Mouse (Mus musculus) limb, embryonic 13.5 days (tissue): Measurements from ENCODE around the gene Brk1. TPM values are rescaled to one million over a fixed set of nuclear protein-coding genes. Genes with fewer than 3 reads are reported as not detected.

Experiments
- ATAC-seq: fragments of 200-750 bp; cut with Nextera tagmentation; 2 replicates; pipeline ENCODE4 v1.8.0; 2017; ENCODE audit warnings: low read depth, moderate number of reproducible peaks, moderate TSS enrichment; ENCODE audit not compliant: low FRiP score
- H3K27ac ChIP-seq: fragments of 300-500 bp; sonication (generic); 2 replicates; pipeline ENCODE4 v1.5.1; 2015; ENCODE audit warnings: inconsistent platforms, mild to moderate bottlenecking, moderate library complexity
- H3K27me3 ChIP-seq: fragments of 300-500 bp; sonication (generic); 2 replicates; pipeline ENCODE4 v1.6.1; 2015; ENCODE audit warnings: mild to moderate bottlenecking, inconsistent platforms
- H3K36me3 ChIP-seq: fragments of 300-500 bp; sonication (generic); 2 replicates; pipeline ENCODE4 v1.6.1; 2015; ENCODE audit warnings: inconsistent platforms, mild to moderate bottlenecking, moderate library complexity
- H3K4me1 ChIP-seq: fragments of 300-500 bp; sonication (generic); 2 replicates; pipeline ENCODE4 v1.6.1; 2015; ENCODE audit warnings: inconsistent platforms
- H3K4me2 ChIP-seq: fragments of 300-500 bp; sonication (generic); replicated peaks from 2 replicates; pipeline ENCODE4 v1.6.1; 2015; ENCODE audit warnings: inconsistent platforms, mild to moderate bottlenecking, moderate library complexity
- H3K4me3 ChIP-seq: fragments of 300-500 bp; sonication (generic); 2 replicates; pipeline ENCODE4 v1.5.1; 2015; ENCODE audit warnings: moderate library complexity, mild to moderate bottlenecking, inconsistent platforms
- H3K9ac ChIP-seq: fragments of 300-500 bp; sonication (generic); 2 replicates; pipeline ENCODE4 v1.6.1; 2015; ENCODE audit warnings: mild to moderate bottlenecking, inconsistent platforms
- H3K9me3 ChIP-seq: fragments of 300-500 bp; sonication (generic); 2 replicates; pipeline ENCODE4 v1.6.1; 2016; ENCODE audit warnings: inconsistent platforms
- WGBS: fragments of 180-500 bp; shearing (Covaris S2); methylation state at CpG from one replicate; pipeline ENCODE4 v1.1.7; 2015; 5-methylcytosine and 5-hydroxymethylcytosine counted together
- polyA plus RNA-seq: library from polyadenylated mRNA; unstranded; fragments of >200 nt; fragmentation: Nextera tagmentation; extraction: Ambion mirVana; gene quantifications from 2 replicates; pipeline ENCODE4 v1.2.1, GENCODE M21; 2015

Gene Brk1
- polyA plus RNA-seq, 1 experiment from 2014 or later = 232 TPM

GRCm38 (mm10) chr6:113624989-113625770 lies 20.6 kb downstream of the Brk1 start:
- peak overlapping the region; percentile 90 for H3K9ac ChIP-seq
- WGBS = 35% methylated on average over 5 of the region's 5 CpGs
- peaks cover 17% of the 10 kb centered on the region for H3K4me1 ChIP-seq
- peak overlapping the region; percentile 75 for H3K4me3 ChIP-seq
- ATAC-seq = no peak
- H3K27ac ChIP-seq = no peak overlapping the region
- H3K27me3 ChIP-seq = no peaks in the 10 kb centered on the region
- no peaks in the 10 kb centered on the region for H3K9me3 ChIP-seq
- peak overlapping the region; percentile 82 for H3K4me2 ChIP-seq
- H3K36me3 ChIP-seq = peaks cover 35% of the 10 kb centered on the region

DNA sequence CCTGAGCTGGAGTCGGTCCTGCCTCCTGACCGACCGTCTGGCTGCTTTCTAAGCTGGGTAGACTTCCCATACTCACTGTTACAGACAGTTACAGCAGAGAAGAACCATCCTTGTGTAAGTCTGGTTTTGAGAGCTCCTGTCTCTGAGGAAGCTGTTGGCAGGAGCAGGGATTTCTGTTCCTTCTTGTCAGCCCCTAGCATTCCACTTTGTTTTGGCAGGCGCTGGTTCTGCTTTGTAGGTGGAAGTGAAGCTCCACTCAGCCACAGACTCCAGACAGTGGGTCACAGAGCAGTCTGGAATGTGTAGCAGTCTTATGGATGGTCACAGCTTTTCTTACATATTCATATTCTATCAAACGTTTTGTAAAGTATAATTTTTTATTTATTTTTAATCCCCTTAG lies 25.8 kb downstream of the Brk1 start:
- peaks cover 10% of the 10 kb centered on the region for H3K4me1 ChIP-seq
- no peak overlapping the region for H3K27ac ChIP-seq
- H3K36me3 ChIP-seq = peaks cover 68% of the 10 kb centered on the region

DNA sequence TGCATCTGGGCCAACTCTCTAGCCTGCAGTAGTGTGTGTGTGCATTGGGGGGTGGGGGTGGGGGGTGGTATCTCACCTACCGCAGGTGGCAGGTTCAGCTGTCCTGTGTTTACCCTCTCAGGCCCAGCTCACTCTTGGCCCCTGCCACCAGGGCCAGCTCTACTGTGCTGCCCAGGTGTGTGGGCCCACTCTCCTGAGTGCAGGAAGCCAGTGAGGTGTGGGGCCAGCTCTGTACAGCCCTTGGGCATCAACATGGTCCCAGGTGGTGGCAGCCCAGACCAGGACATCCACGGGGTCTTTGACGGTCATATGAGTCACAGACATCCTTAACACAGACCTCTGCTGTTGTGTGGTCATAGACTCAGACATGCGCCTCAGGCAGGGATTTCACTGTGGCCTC lies 28.3 kb downstream of the Brk1 start:
- WGBS = 89% methylated on average over 4 of the region's 4 CpGs

More for the DNA sequence above, 25.8 kb downstream of the Brk1 start:
- ATAC-seq = no peak
- H3K27me3 ChIP-seq = no peaks in the 10 kb centered on the region
- no peak overlapping the region for H3K9ac ChIP-seq
- no peaks in the 10 kb centered on the region for H3K9me3 ChIP-seq
- no peak overlapping the region for H3K4me3 ChIP-seq
- H3K4me2 ChIP-seq = no peak overlapping the region
- WGBS = 84% methylated on average over 5 of the region's 5 CpGs

GRCm38 (mm10) chr6:113638302-113639040 lies 33.9 kb downstream of the Brk1 start, which contains the start of gene Irak2:
TSS of gene Irak2 (plus strand) at chr6:113638467.
- Histone ChIP-seq H3K36me3 (peaks cover under 1% of the 10 kb centered on the region; the same call in 1 of the 2 replicates), H3K4me2 (peak within 1 kb of the TSS; percentile 69), H3K9me3 (no peaks in the 10 kb centered on the region), H3K27ac (peak within 1 kb of the TSS; percentile 33; the same call in 1 of the 2 replicates), H3K9ac (peak within 1 kb of the TSS; percentile 65), H3K4me1 (0 out of 2 replicates have a peak, but pooled peaks cover 5% of the 10 kb centered on the region), H3K4me3 (peak within 1 kb of the TSS; percentile 58), H3K27me3 (no peaks in the 10 kb centered on the region)
- WGBS = 6% methylated on average over 37 of the region's 37 CpGs
- ATAC-seq = peak; percentile 92

More for the DNA sequence above, 28.3 kb downstream of the Brk1 start:
- H3K4me2 ChIP-seq = no peak overlapping the region
- no peaks in the 10 kb centered on the region for H3K27me3 ChIP-seq
- H3K4me3 ChIP-seq = no peak overlapping the region
- no peak overlapping the region for H3K9ac ChIP-seq
- no peaks in the 10 kb centered on the region for H3K4me1 ChIP-seq
- H3K36me3 ChIP-seq = peaks cover 54% of the 10 kb centered on the region
- H3K27ac ChIP-seq = no peak overlapping the region
- no peak for ATAC-seq
- no peaks in the 10 kb centered on the region for H3K9me3 ChIP-seq

- H3K4me1 ChIP-seq = 0 out of 2 replicates have a peak, but pooled peaks cover 5% of the 10 kb centered on the region
- no peak overlapping the region for H3K27ac ChIP-seq
- 0 out of 2 replicates have a peak overlapping the region, but pooled peaks have one; percentile 69 for H3K4me2 ChIP-seq
- no peaks in the 10 kb centered on the region for H3K27me3 ChIP-seq
- H3K4me3 ChIP-seq = no peak overlapping the region
- no peaks in the 10 kb centered on the region for H3K9me3 ChIP-seq
- ATAC-seq = no peak
- 85% methylated on average over 4 of the region's 4 CpGs for WGBS
- no peaks in the 10 kb centered on the region for H3K36me3 ChIP-seq
- H3K9ac ChIP-seq = no peak overlapping the region
These were observed 34.6 kb downstream of the Brk1 start for GRCm38 (mm10) chr6:113639201-113639600.

GRCm38 (mm10) chr6:113642605-113643004 lies 38.0 kb downstream of the Brk1 start:
- 83% methylated on average over 8 of the region's 8 CpGs for WGBS
- no peaks in the 10 kb centered on the region for H3K27me3 ChIP-seq

GRCm38 (mm10) chr6:113643021-113643420 lies 38.4 kb downstream of the Brk1 start:
- H3K27me3 ChIP-seq = no peaks in the 10 kb centered on the region
- no peak overlapping the region for H3K9ac ChIP-seq
- H3K9me3 ChIP-seq = no peaks in the 10 kb centered on the region
- no peak for ATAC-seq
- no peak overlapping the region for H3K4me2 ChIP-seq
- H3K27ac ChIP-seq = no peak overlapping the region
- 0 out of 2 replicates have a peak, but pooled peaks cover 4% of the 10 kb centered on the region for H3K4me1 ChIP-seq
- WGBS = 83% methylated on average over 4 of the region's 4 CpGs
- H3K36me3 ChIP-seq = no peaks in the 10 kb centered on the region
- H3K4me3 ChIP-seq = no peak overlapping the region

More at GRCm38 (mm10) chr6:113642605-113643004, 38.0 kb downstream of the Brk1 start:
- ATAC-seq = no peak
- Histone ChIP-seq H3K9ac (no peak overlapping the region), H3K4me3 (no peak overlapping the region), H3K4me2 (no peak overlapping the region), H3K27ac (no peak overlapping the region), H3K9me3 (no peaks in the 10 kb centered on the region), H3K4me1 (0 out of 2 replicates have a peak, but pooled peaks cover 5% of the 10 kb centered on the region), H3K36me3 (no peaks in the 10 kb centered on the region)

GRCm38 (mm10) chr6:113643967-113644366 lies 39.4 kb downstream of the Brk1 start:
- Histone ChIP-seq H3K4me2 (no peak overlapping the region), H3K9me3 (no peaks in the 10 kb centered on the region), H3K9ac (no peak overlapping the region), H3K36me3 (no peaks in the 10 kb centered on the region), H3K4me1 (no peaks in the 10 kb centered on the region), H3K27ac (no peak overlapping the region), H3K4me3 (no peak overlapping the region), H3K27me3 (no peaks in the 10 kb centered on the region)
- no peak for ATAC-seq
- WGBS = 89% methylated on average over 2 of the region's 2 CpGs

- Histone ChIP-seq H3K4me3 (no peak overlapping the region), H3K9me3 (no peaks in the 10 kb centered on the region), H3K27ac (no peak overlapping the region), H3K36me3 (no peaks in the 10 kb centered on the region), H3K4me2 (no peak overlapping the region), H3K27me3 (no peaks in the 10 kb centered on the region), H3K4me1 (no peaks in the 10 kb centered on the region), H3K9ac (no peak overlapping the region)
- WGBS = 80% methylated on average over 8 of the region's 8 CpGs
- ATAC-seq = no peak
These were observed 40.2 kb downstream of the Brk1 start for GRCm38 (mm10) chr6:113644808-113645207.

- H3K4me3 ChIP-seq = no peak overlapping the region
- no peak overlapping the region for H3K4me2 ChIP-seq
- WGBS = 82% methylated on average over 7 of the region's 7 CpGs
- no peaks in the 10 kb centered on the region for H3K4me1 ChIP-seq
- no peaks in the 10 kb centered on the region for H3K9me3 ChIP-seq
- no peak overlapping the region for H3K27ac ChIP-seq
- H3K36me3 ChIP-seq = no peaks in the 10 kb centered on the region
- no peak for ATAC-seq
- H3K9ac ChIP-seq = no peak overlapping the region
- H3K27me3 ChIP-seq = no peaks in the 10 kb centered on the region
These were observed 45.0 kb downstream of the Brk1 start for GRCm38 (mm10) chr6:113649346-113650196.

DNA sequence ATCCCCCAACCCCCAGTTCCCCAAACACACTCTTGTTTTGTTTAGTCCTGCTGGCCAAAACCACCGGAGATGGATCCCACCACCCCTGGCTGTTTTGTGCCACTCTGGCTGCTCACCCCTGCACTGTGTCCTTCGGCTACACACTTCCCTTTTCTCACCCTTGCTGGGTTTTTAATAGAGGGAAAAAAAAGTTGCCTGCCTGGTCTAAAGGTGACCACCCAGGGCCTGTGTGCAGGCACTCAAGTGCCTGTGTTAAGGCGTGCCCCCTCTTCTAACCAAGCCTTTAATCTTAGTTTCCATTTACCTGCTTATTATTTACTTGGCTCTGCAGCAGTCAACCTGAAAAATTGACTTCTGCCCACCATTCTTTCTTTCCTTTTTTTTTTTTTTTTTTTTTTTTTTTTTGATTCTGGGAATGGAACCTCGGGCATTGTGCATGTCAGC lies 45.6 kb downstream of the Brk1 start:
- no peak for ATAC-seq

More for the DNA sequence above, 45.6 kb downstream of the Brk1 start:
- no peaks in the 10 kb centered on the region for H3K9me3 ChIP-seq
- no peak overlapping the region for H3K4me3 ChIP-seq
- no peak overlapping the region for H3K9ac ChIP-seq
- no peaks in the 10 kb centered on the region for H3K4me1 ChIP-seq
- no peaks in the 10 kb centered on the region for H3K36me3 ChIP-seq
- H3K4me2 ChIP-seq = no peak overlapping the region
- WGBS = 66% methylated on average over 4 of the region's 4 CpGs
- H3K27ac ChIP-seq = no peak overlapping the region
- no peaks in the 10 kb centered on the region for H3K27me3 ChIP-seq
